Mouse (Mus musculus) cortical plate, adult 2 months (tissue): Measurements from ENCODE around the gene Slc38a10.

Experiments
- CTCF ChIP-seq: fragments of 200-500 bp; IDR thresholded peaks from 2 replicates; pipeline ENCODE4 v1.5.1; 2011; ENCODE audit warnings: mild to moderate bottlenecking, control low read depth, low read length; ENCODE audit not compliant: insufficient read depth; ENCODE audit errors: extremely low read depth
- POLR2A ChIP-seq: fragments of 200-500 bp; IDR thresholded peaks from 2 replicates; pipeline ENCODE4 v1.6.1; 2011; ENCODE audit warnings: mild to moderate bottlenecking, low read length, control low read depth; ENCODE audit not compliant: insufficient read depth; ENCODE audit errors: extremely low read depth

DNA sequence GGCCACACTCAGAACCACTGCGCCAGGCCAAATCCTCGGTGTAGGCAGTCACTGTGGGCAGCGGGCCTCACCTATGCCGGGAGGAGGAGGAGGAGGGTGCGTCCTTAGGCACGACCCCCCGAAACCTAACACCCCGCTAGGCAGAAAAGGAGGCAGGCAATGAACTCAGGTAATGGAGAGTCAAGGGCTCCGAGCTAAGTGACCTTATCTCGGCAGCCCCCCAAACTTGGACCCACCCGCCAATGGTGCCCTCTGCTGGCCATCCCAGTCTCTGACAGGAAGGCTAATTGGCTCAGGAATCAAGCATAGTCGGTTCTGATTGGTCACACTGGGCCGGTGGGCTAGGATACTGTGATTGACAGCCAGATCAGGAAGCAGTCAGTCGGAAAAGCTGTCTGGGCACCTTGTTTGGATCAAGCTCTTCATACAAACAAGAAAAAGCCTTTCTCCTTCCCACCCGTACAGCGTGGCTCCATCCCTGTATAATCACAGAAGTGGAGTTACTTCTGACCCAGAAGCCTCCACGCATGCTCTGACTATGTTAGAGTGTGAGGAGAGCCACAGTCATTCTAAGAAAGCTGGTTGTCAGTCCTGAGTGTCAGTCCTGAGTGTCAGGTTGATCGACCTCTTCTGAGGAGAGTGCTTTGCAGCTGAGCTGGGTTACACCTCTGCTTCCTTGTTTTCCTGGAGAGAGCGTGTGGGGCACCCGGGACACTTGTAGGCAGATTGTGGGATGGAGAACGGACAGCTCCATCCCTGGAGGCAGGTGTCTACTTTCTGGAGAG lies 18.3 kb upstream of the Slc38a10 start:
- TF ChIP-seq CTCF (peak; percentile 52), POLR2A (no peak)
